Mouse (Mus musculus) kidney, adult 2 months (tissue): ENCODE measurements around the gene Flad1.

Experiments
- CTCF ChIP-seq: fragments of 200-500 bp; conservative IDR thresholded peaks from 2 replicates; pipeline ENCODE4 v1.5.1; 2011; ENCODE audit warnings: low read depth, mild to moderate bottlenecking, control low read depth, low read length, moderate library complexity, mixed read lengths; ENCODE audit not compliant: insufficient read depth, insufficient read length
- POLR2A ChIP-seq: fragments of 200-500 bp; IDR thresholded peaks from one replicate; pipeline ENCODE4 v1.6.1; 2011; ENCODE audit warnings: low read depth, low read length, control low read depth

DNA sequence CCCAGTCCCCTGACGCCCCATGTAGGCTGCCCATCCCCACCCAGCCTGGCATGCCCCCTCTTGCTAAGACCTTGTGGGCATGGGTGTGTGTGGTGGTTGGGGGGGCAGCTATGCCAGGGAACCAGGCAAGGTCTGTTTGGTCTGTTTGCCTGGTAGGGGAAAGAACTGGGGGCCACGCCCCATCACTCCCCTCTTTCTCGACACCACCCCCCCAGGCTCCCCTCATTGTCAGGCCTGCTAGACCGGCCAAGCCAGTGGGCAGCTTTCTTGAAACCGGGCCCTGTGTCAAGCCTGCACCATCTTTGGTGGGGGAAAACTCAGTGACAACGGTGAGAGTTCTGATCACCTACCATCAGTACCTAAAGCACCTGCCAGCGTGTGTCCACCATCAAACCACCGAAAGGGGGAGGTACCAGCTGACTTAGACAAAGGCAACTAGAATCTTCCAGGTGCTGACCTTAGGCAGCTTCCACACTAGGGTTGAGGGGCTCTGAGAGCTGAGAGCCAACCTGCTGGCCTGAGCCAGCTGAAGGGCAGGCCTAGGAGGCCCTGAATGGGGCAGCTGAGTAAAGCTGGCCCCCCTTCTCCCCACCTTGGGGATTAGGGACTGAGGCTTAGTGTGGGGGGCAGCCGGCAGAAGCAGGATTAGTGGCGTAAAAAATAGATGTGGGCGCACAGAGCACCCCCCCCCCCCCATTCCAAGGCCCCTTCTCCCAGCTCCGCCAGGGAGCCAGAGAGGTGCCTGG lies 27.2 kb downstream of the Flad1 start:
- no peak for TF ChIP-seq POLR2A
- TF ChIP-seq CTCF: no peak
